Mouse (Mus musculus) kidney, embryonic 15.5 days (tissue): Measurements from ENCODE around the gene Zfp961. TPM values are rescaled to one million over a fixed set of nuclear protein-coding genes. Genes with fewer than 3 reads are reported as not detected.
A peak's percentile ranks its signal among the peaks of the same experiment; 100 is the strongest.
"Not testable (repeated sequence)": the region's sequence is repeated elsewhere in the genome, so short reads cannot be mapped to it uniquely, and the experiment has no call there.

Experiments
- ATAC-seq: fragments of 200-750 bp; cut with Nextera tagmentation; replicated peaks from 2 replicates; pipeline ENCODE4 v1.8.0; 2017; ENCODE audit warnings: moderate TSS enrichment; ENCODE audit not compliant: low FRiP score
- H3K27ac ChIP-seq: fragments of 300-500 bp; sonication (generic); 2 replicates; pipeline ENCODE4 v1.5.1; 2015; ENCODE audit warnings: mild to moderate bottlenecking, inconsistent platforms
- H3K27me3 ChIP-seq: fragments of 300-500 bp; sonication (generic); 2 replicates; pipeline ENCODE4 v1.6.1; 2015; ENCODE audit warnings: inconsistent platforms
- H3K36me3 ChIP-seq: fragments of 300-500 bp; sonication (generic); 2 replicates; pipeline ENCODE4 v1.6.1; 2015; ENCODE audit warnings: inconsistent platforms
- H3K4me1 ChIP-seq: fragments of 300-500 bp; sonication (generic); 2 replicates; pipeline ENCODE4 v1.6.1; 2015; ENCODE audit warnings: inconsistent platforms
- H3K4me2 ChIP-seq: fragments of 300-500 bp; sonication (generic); 2 replicates; pipeline ENCODE4 v1.6.1; 2015; ENCODE audit warnings: moderate library complexity, mild to moderate bottlenecking, inconsistent platforms
- H3K4me3 ChIP-seq: fragments of 300-500 bp; sonication (generic); replicated peaks from 2 replicates; pipeline ENCODE4 v1.5.1; 2015; ENCODE audit warnings: mild to moderate bottlenecking, inconsistent platforms
- H3K9ac ChIP-seq: fragments of 300-500 bp; sonication (generic); 2 replicates; pipeline ENCODE4 v1.6.1; 2015; ENCODE audit warnings: mild to moderate bottlenecking, inconsistent platforms
- H3K9me3 ChIP-seq: fragments of 300-500 bp; sonication (generic); replicated peaks from 2 replicates; pipeline ENCODE4 v1.6.1; 2016; ENCODE audit warnings: inconsistent platforms
- WGBS: fragments of 180-500 bp; shearing (Covaris S2); methylation state at CpG from one replicate; pipeline ENCODE4 v1.1.7; 2015; ENCODE audit warnings: mixed read lengths; 5-methylcytosine and 5-hydroxymethylcytosine counted together
- polyA plus RNA-seq: library from polyadenylated mRNA; unstranded; fragments of >200 nt; fragmentation: Nextera tagmentation; extraction: Ambion mirVana; gene quantifications from 2 replicates; pipeline ENCODE4 v1.2.1, GENCODE M21; 2015

Zfp961 gene
- polyA plus RNA-seq: 26.4 and 26.5 TPM in 2 replicates

DNA sequence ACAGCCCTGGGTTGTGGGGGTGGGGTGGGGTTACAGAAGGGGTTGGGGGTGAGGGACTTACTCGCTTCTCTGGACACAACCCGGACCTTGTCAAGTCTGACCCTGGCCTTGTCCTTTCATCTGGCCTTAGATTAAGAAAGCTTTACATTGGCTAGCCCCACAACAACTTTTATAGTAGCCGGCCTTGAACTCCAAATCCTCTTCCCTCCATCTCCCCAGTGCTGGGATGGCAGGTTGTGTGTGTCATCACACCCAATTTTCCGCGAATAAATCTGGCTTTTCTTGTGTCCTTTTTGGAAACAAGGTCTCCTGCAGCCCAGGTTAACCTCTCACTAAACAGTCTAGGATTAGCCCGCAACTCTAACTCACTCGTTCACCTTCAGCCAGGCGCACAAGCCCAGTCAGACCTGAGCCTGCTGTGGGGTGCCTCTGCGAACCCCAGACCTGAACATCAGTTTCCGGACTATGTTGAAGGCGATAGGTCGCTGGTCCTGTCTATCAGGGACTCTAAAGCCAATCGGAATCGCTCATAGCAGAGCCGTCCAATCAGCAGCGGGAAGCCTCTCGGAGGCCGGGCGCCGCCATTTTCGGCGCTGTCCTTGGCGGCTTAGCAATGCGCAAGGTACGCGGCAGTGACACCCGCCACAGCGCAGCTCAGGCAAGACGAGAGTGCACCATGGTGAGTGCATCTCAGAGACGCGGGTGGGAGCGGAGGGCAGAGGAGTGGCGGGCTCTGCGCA lies at the start of gene Zfp961:
Zfp961 (plus strand) TSS at position 557 of the 740 bp plus-strand sequence.
- Histone ChIP-seq H3K27me3 (no peaks in the 10 kb centered on the region), H3K4me1 (peaks cover 14% of the 10 kb centered on the region), H3K4me2 (peak within 1 kb of the TSS; percentile 70), H3K9ac (peak within 1 kb of the TSS; percentile 75), H3K4me3 (peak within 1 kb of the TSS; percentile 85), H3K9me3 (peaks cover 10% of the 10 kb centered on the region; the same call in 1 of the 2 replicates), H3K36me3 (peaks cover 24% of the 10 kb centered on the region), H3K27ac (peak within 1 kb of the TSS; percentile 90)
- WGBS: 3% methylated on average over 34 of the region's 34 CpGs
- ATAC-seq: peak; percentile 100

DNA sequence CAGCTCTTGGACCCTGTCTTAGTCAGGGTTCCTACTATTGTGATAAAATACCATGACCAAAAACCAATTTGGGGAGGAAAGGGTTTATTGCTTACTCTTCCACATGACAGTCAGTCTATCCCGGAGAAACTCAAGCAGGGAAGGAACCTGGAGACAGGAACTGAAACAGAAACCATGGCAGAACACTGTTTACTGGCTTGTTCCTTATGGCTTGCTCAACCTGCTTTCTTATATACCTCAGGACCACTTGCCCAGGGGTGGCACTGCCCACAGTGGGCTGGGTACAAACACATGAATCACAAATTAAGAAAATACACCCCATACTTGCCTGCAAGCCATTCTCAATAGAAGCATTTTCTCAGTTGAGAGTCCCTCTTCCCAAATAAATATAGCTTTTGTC lies 47.8 kb upstream of the Zfp961 start:
- WGBS: 69% methylated on average over 1 of the region's 1 CpGs
- not testable (repeated sequence) for H3K36me3 ChIP-seq, H3K27ac ChIP-seq, H3K27me3 ChIP-seq, H3K4me1 ChIP-seq, ATAC-seq, H3K9me3 ChIP-seq, H3K4me3 ChIP-seq, H3K4me2 ChIP-seq, H3K9ac ChIP-seq

DNA sequence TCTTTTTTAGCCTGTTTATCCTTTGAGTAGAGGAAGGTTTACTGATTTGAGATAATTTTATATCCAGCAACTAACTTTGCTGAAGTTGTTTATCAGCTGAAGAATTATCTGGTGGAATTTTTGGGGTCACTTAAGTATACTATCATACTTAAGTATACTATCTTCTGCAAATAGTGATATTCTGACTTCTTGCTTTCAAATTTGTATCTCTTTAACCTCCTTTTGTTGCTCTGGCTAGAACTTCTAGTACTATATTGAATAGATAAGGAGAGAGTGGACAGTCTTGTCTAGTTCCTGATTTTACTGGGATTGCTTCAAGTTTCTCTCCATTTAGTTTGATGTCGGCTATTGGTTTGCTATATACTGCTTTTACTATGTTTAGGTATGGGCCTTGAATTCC lies 44.0 kb upstream of the Zfp961 start:
- H3K27me3 ChIP-seq: no peaks in the 10 kb centered on the region
- no peak for ATAC-seq

DNA sequence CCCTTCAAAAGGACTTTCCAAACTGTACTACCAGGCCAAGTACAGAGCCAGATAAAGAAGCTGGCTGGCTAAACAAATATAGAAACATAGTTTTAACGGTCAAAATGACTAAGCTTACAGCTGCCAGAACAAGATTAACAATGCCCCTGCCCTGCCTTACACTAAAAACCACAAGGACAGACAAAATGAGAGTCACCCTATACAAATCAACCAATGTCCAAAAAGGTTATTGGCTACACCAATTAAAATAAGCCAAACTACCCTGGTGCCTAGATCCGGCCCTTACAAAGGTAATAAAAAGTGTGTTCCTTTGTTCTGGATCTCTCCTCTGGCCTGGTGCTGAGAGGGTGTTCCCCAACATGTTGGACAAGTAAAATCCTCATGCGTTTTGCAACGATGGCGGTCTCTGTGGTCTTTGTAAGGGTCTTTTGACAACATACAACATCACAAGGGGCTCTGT lies 43.0 kb upstream of the Zfp961 start:
- ATAC-seq: no peak
- H3K9ac ChIP-seq: no peak overlapping the region
- H3K27me3 ChIP-seq: no peaks in the 10 kb centered on the region
- no peaks in the 10 kb centered on the region for H3K4me1 ChIP-seq
- H3K9me3 ChIP-seq: no peaks in the 10 kb centered on the region
- H3K4me2 ChIP-seq: peak overlapping the region; percentile 63
- H3K36me3 ChIP-seq: no peaks in the 10 kb centered on the region
- H3K4me3 ChIP-seq: peak overlapping the region; percentile 73
- 92% methylated on average over 5 of the region's 5 CpGs for WGBS
- H3K27ac ChIP-seq: peak overlapping the region; percentile 98

More for the DNA sequence above, 44.0 kb upstream of the Zfp961 start:
- Histone ChIP-seq H3K9ac (no peak overlapping the region), H3K4me2 (no peak overlapping the region), H3K4me1 (no peaks in the 10 kb centered on the region), H3K27ac (no peak overlapping the region), H3K9me3 (no peaks in the 10 kb centered on the region), H3K4me3 (no peak overlapping the region), H3K36me3 (no peaks in the 10 kb centered on the region)
- WGBS: 94% methylated on average over 1 of the region's 1 CpGs

DNA sequence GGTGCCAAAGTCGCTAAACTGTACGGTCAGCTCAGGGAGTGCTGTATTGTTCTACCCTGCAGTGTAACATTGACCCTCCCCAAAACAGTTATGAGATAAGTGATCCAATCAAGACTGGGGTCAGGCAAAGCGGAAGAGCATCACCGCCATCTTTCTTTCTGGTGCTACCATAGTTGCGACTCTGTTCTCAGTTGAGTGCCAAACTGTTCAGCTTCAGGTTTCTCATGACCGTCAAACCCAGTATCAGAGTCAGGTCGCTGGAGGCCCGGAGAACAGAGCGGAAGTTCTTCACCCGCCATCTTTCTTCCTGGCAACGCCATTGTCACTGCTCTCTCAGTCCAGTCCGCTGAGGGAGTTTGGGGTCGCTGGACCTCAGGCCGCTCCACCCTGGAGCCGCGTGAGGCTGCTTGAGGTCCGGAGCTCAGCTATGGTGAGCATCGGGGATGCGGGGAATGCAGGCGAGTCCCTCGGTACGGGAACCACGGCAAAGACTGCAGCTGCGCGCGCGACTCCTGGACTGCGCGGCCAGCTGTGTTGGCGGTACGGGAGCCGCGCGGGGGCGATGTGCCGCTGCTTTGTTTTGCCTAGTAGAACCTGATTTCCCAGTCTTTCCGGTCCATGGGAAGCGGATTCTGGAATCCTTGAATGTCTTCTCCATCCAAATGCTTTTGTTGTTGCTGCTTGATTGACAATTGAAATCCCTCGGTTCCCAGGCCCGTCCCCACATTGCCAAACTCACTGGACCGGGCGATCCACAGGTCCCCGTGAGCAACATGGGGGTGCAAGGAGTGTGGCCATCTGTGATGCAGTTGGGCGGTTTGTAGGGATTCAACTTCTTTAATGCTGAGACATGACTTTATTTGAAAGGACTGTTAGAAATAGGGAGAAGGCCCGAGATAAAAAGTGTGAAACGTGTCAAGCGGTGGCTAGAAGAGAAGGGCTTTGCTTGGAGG lies 42.3 kb upstream of the Zfp961 start, which contains the start of the genes Zfp882 and Zfp617:
Zfp882 (plus strand) TSS at position 300 of the 953 bp plus-strand sequence.
Zfp617 (plus strand) TSS at position 327 of the 953 bp plus-strand sequence.
- ATAC-seq: peak; percentile 96
- Histone ChIP-seq H3K36me3 (peaks cover 3% of the 10 kb centered on the region), H3K27me3 (no peaks in the 10 kb centered on the region), H3K4me1 (no peaks in the 10 kb centered on the region), H3K4me3 (peak within 1 kb of the TSS; percentile 73), H3K27ac (peak within 1 kb of the TSS; percentile 98), H3K4me2 (peak within 1 kb of the TSS; percentile 63), H3K9ac (peak within 1 kb of the TSS; percentile 69), H3K9me3 (no peaks in the 10 kb centered on the region)
- whole genome bisulfite sequencing: 5% methylated on average over 47 of the region's 47 CpGs

DNA sequence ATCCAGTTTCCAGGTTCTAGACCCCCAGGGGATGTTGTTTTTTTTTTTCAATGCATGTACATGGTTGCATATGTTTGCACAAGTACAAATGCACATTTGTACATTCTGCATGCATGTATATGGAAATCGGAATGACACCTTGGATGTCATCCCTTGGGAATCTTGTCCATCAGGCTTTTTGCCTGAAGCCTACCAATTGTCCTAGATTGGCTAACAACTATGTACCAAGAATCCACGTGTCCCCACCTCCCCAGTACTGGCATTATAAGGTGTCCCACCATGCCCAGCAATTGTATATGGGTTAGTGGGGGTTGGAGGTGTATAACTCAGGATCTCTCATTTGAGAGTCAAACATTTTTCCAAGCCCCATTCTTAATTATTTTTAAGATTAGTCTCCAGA lies 38.6 kb upstream of the Zfp961 start:
- no peak overlapping the region for H3K9ac ChIP-seq
- H3K9me3 ChIP-seq: no peaks in the 10 kb centered on the region
- H3K4me3 ChIP-seq: no peak overlapping the region
- no peaks in the 10 kb centered on the region for H3K4me1 ChIP-seq
- peaks cover 36% of the 10 kb centered on the region for H3K36me3 ChIP-seq
- no peaks in the 10 kb centered on the region for H3K27me3 ChIP-seq
- H3K4me2 ChIP-seq: no peak overlapping the region
- H3K27ac ChIP-seq: no peak overlapping the region
- ATAC-seq: no peak
- 93% methylated on average over 2 of the region's 2 CpGs for WGBS

DNA sequence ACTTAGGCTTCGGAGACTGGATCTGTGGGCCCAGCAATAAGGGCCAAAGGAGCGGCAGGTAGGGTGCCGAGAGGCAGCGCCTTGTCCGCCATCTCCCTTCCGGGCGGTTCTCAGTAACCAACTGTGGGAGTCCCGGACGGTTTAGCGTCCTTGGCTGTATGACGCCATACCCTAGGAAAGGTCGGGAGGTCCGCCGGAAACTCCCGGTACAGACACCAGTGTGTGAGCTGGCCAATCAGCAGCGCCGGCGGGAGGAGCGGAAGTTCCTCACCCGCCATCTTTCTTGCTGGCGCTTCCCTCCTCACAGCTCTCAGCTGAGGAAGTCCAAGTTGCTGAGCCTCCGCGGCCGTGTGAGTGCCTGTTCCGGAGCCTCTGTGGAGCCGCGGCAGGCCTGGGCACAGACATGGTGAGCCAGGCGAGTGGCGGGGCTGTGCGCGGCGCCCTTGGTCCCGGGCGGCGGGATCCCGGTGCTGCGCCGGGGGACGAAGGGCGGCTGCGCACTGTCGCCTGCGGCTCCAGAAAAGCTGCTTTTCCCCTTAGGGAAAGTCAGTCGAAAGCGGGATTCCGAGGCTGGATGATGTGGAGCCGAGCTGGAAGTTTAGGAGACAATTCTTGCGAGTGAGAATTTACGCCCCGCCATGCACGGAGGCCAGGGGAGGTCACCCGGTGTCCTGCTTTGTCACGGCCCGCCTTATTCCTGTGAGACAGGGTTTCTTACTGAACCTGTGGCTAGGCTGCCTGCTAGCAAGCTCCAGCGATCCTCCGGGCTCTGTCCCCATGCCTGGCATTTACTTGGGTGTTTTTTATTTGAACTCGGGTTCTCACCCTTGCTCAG lies 28.1 kb upstream of the Zfp961 start:
- WGBS: under 1% methylated on average over 57 of the region's 57 CpGs
- Histone ChIP-seq H3K9me3 (no peaks in the 10 kb centered on the region), H3K4me1 (peaks cover 6% of the 10 kb centered on the region; the same call in 1 of the 2 replicates), H3K4me2 (peak overlapping the region; percentile 64), H3K9ac (peak overlapping the region; percentile 81), H3K36me3 (peaks cover 3% of the 10 kb centered on the region), H3K4me3 (peak overlapping the region; percentile 63), H3K27ac (peak overlapping the region; percentile 98), H3K27me3 (no peaks in the 10 kb centered on the region)
- ATAC-seq: peak; percentile 100

DNA sequence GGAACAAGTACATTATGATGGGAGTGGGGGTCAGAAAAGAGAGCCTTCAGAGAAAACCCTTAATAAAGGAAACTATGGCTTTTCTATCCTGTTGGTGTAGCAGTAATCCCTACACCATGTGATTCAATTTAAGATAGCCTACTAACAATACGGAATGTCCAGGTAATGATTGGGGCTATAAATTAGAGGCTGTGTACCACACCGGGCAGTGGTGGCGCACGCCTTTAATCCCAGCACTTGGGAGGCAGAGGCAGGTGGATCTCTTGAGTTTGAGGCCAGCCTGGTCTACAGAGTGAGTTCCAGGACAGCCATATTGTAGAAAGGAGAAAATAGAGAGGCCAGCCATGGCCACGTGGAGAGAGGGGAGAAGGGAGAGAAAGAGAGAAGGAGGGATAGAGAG lies 25.0 kb upstream of the Zfp961 start:
- H3K9ac ChIP-seq: no peak overlapping the region
- H3K4me1 ChIP-seq: peaks cover 6% of the 10 kb centered on the region; the same call in 1 of the 2 replicates
- no peak overlapping the region for H3K4me3 ChIP-seq
- H3K36me3 ChIP-seq: peaks cover 27% of the 10 kb centered on the region
- H3K27ac ChIP-seq: no peak overlapping the region
- ATAC-seq: no peak
- no peak overlapping the region for H3K4me2 ChIP-seq
- H3K27me3 ChIP-seq: no peaks in the 10 kb centered on the region
- no peaks in the 10 kb centered on the region for H3K9me3 ChIP-seq
- 96% methylated on average over 5 of the region's 5 CpGs for WGBS

DNA sequence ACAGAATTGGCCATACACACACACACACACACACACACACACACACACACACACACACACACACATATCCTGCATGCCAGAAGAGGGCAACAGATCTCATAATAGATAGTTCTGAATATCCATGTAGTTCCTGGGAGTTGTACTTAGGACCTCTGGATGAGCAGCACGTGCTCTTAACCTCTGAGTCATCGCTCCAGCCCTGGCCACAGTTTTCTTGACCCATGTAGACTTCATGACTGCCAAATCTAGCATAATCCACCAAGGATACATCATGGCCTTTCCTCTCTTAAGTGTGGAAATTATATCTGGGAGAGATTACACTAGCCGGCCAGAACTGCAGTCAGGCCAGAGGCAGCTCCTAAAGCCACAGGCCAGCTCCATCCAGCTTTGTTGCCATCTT lies 24.3 kb upstream of the Zfp961 start:
- H3K9ac ChIP-seq: no peak overlapping the region
- no peaks in the 10 kb centered on the region for H3K27me3 ChIP-seq
- ATAC-seq: no peak
- H3K27ac ChIP-seq: no peak overlapping the region
- H3K9me3 ChIP-seq: no peaks in the 10 kb centered on the region
- peaks cover 35% of the 10 kb centered on the region for H3K36me3 ChIP-seq
- 91% methylated on average over 3 of the region's 3 CpGs for WGBS
- peaks cover 6% of the 10 kb centered on the region; the same call in 1 of the 2 replicates for H3K4me1 ChIP-seq
- H3K4me2 ChIP-seq: no peak overlapping the region
- no peak overlapping the region for H3K4me3 ChIP-seq

DNA sequence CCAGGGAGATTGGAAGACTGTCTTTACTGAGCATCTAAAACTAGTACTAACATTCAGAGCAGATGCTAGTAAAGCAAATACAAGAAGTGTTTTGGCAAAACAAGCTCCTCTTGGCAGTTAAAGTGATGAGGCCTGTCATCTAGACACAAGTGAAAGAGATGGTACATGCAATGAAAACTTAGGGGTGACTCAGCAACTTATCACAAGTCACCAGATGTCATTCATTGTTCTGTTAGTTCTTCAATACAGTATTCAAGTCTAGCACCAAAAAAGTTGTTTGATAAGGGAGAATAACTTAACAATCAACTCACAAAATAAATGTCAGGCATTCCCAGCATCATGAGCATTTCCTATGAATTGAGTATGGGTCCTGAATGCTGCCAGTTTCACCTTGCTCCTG lies 23.1 kb upstream of the Zfp961 start:
- H3K9me3 ChIP-seq: no peaks in the 10 kb centered on the region
- peaks cover 6% of the 10 kb centered on the region; the same call in 1 of the 2 replicates for H3K4me1 ChIP-seq
- no peak overlapping the region for H3K4me2 ChIP-seq
- no peak overlapping the region for H3K4me3 ChIP-seq
- H3K36me3 ChIP-seq: peaks cover 39% of the 10 kb centered on the region
- H3K9ac ChIP-seq: no peak overlapping the region
- no peak for ATAC-seq
- no peak overlapping the region for H3K27ac ChIP-seq
- no peaks in the 10 kb centered on the region for H3K27me3 ChIP-seq

DNA sequence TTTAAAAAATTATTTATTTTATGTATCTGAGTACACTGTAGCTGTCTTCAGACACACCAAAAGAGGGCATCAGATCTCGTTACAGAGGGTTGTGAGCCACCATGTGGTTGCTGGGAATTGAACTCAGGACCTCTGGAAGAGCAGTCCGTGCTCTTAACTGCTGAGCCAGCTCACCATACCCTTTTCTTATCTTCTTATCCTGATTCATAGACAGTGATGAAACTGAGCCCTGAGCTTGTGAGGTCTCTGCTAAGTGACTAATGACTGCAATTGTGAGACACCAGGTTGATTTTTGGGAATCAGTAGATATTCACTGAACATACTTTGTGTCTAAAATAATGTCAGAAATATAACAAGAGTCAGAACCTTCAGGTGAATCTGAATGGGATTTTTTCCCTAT lies 12.8 kb upstream of the Zfp961 start:
- not testable (repeated sequence) for H3K27me3 ChIP-seq, H3K27ac ChIP-seq, H3K4me2 ChIP-seq, ATAC-seq, H3K9me3 ChIP-seq, H3K4me3 ChIP-seq, H3K4me1 ChIP-seq, H3K9ac ChIP-seq
- H3K36me3 ChIP-seq: peaks cover 10% of the 10 kb centered on the region
- WGBS: 89% methylated on average over 2 of the region's 2 CpGs
